Mouse (Mus musculus) v-Abl transformed pro-B cells (cell line): ENCODE measurements around the gene Limch1.

ENCODE experiments used
- in situ Hi-C, 2 experiments: fragments of 400-800 bp; cut with MboI; formaldehyde crosslinking; loops; one replicate each; pipeline ENCODE4 v1.15.1; 2025; ENCODE audit not compliant: unreplicated experiment in 2 of 2

Gene Limch1

GRCm38 (mm10) chr5:66965442-66965841, 219.8 kb downstream of the Limch1 start:
- in situ Hi-C loops, result no loop called here

GRCm38 (mm10) chr5:66967147-66967546, 221.5 kb downstream of the Limch1 start:
- in situ Hi-C loops, result no loop called here

GRCm38 (mm10) chr5:66967646-66968045, 222.0 kb downstream of the Limch1 start:
- in situ Hi-C loops, result no loop called here

GRCm38 (mm10) chr5:66968059-66968833, 222.6 kb downstream of the Limch1 start:
- in situ Hi-C loops, result no loop called here

GRCm38 (mm10) chr5:66968925-66969711, 223.5 kb downstream of the Limch1 start:
- in situ Hi-C loops, result no loop called here

- in situ Hi-C loops, result no loop called here
Measured at GRCm38 (mm10) chr5:66975621-66976020, 230.0 kb downstream of the Limch1 start.

GRCm38 (mm10) chr5:66979332-66980218, 233.9 kb downstream of the Limch1 start:
- in situ Hi-C loops, result no loop called here

GRCm38 (mm10) chr5:66980862-66981261, 235.2 kb downstream of the Limch1 start:
- in situ Hi-C loops, result no loop called here

GRCm38 (mm10) chr5:66983104-66983503, 237.5 kb downstream of the Limch1 start:
- in situ Hi-C loops, result no loop called here

GRCm38 (mm10) chr5:66988926-66989325, 243.3 kb downstream of the Limch1 start:
- in situ Hi-C loops, result no loop called here

- in situ Hi-C loops, result no loop called here
Measured at GRCm38 (mm10) chr5:66989531-66989930, 243.9 kb downstream of the Limch1 start.

GRCm38 (mm10) chr5:66992401-66992800, 246.8 kb downstream of the Limch1 start:
- in situ Hi-C loops, result no loop called here

- in situ Hi-C loops, result no loop called here
Measured at GRCm38 (mm10) chr5:66993076-66993475, 247.4 kb downstream of the Limch1 start.

- in situ Hi-C loops, result no loop called here
Measured at GRCm38 (mm10) chr5:66996124-66996523, 250.5 kb downstream of the Limch1 start.

- in situ Hi-C loops, result no loop called here
Measured at GRCm38 (mm10) chr5:66996886-66997599, 251.4 kb downstream of the Limch1 start.

GRCm38 (mm10) chr5:66997600-66997930, 251.9 kb downstream of the Limch1 start:
- in situ Hi-C loops, result no loop called here

- in situ Hi-C loops, result no loop called here
Measured at GRCm38 (mm10) chr5:66998341-66998740, 252.7 kb downstream of the Limch1 start.

- in situ Hi-C loops, result loop anchor here (10.0 to 25.0 kb wide), 5 partner anchors 298 to 1615 kb away; partner anchors contain the start of genes Lias (in 1 of the 2), Nsun7 (in 1 of the 2) and Rpl9 (in 1 of the 2)
Measured at GRCm38 (mm10) chr5:67002346-67002745, 256.7 kb downstream of the Limch1 start.

- in situ Hi-C loops, result loop anchor here (5.0 to 25.0 kb wide), 6 partner anchors 300 to 1617 kb away; partner anchors contain the start of genes Lias (in 1 of the 2), Nsun7 (in 1 of the 2) and Rpl9 (in 1 of the 2)
Measured at GRCm38 (mm10) chr5:67004619-67005018, 259.0 kb downstream of the Limch1 start.
